Mouse (Mus musculus) layer of hippocampus, postnatal 25 days (tissue): Measurements from ENCODE around the gene Pik3cb. TPM values are rescaled to one million over a fixed set of nuclear protein-coding genes. Genes with fewer than 3 reads are reported as not detected.

ENCODE experiments used
- DNase-seq, 2 experiments: peaks; one replicate each; pipeline ENCODE4 v3.0.0; 2022; ENCODE audit warnings: mixed read lengths in 2 of 2, low spot score in 1 of 2; ENCODE audit errors: extremely low spot score in 1 of 2
- total RNA-seq, 2 experiments: library from RNA; stranded (reverse); gene quantifications; 2 replicates each; pipeline ENCODE4 v1.2.3; 2021

Gene Pik3cb
- total RNA-seq, 2 experiments from 2014 or later, result 25.3 to 26.7 TPM

- no peak for DNase-seq
Measured at GRCm38 (mm10) chr9:99017679-99018078, 122.7 kb downstream of the Pik3cb start.

DNA sequence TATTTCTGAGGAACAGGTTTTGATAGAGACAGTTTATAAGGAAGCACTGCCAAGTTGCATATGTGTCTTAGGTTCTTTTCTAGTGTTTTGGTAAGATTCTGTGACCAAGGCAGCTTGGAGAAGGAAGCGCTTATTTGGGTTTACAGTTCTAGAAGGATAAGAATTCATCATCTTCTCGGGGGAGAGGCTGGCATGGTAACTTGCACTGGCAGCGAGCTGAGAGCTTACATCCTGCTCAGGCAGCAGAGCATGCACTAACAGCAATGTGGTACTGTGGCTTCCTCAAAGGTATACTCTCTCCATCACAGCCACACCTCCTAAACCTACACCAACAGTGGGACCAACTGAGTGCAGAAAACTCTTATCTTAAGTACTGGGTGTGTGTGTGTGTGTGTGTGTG is 123.7 kb downstream of the Pik3cb start:
- no peak for DNase-seq

GRCm38 (mm10) chr9:99016301-99016700 is 124.1 kb downstream of the Pik3cb start:
- no peak for DNase-seq

GRCm38 (mm10) chr9:99009898-99010199 is 130.6 kb downstream of the Pik3cb start:
- no peak for DNase-seq

DNA sequence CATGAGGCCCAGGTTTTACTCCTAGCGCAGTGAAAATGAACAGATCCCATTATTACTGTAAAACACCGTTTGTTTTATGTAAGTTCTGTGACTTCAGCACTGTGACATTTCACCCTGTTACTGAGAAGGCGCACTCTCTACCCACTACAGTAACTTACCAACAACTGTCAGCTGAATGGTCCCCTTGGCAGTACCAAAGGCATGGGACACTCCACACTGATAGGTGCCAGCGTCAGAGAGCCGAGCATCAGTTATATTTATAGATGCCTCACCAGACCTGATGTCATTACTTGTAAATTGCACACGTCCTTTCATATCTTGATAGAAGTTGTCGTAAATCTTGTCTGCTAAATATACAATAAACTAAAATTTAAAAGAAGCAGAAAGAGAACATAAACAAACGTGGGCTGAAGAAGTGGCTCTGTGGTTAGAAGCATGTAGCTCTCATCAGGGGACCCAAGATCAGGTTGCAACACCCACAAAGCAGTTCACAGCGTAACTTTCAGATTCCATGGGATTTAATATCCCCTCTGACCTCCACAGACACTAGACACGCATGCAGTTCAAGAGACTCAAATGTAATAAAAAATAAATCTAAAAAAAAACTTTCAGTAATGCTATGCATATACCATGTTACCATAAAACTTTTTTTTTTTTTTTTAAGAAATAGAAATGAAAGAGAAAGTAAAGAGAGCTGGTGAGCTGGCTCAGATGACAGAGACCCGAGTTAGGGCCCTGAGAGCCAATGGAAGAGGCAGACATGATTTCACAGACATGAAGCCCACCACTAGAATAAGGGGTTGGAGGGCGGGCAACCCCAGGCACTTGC is 131.1 kb downstream of the Pik3cb start:
- no peak for DNase-seq

- DNase-seq, result no peak
Measured at GRCm38 (mm10) chr9:99001326-99001725, 139.1 kb downstream of the Pik3cb start.

DNA sequence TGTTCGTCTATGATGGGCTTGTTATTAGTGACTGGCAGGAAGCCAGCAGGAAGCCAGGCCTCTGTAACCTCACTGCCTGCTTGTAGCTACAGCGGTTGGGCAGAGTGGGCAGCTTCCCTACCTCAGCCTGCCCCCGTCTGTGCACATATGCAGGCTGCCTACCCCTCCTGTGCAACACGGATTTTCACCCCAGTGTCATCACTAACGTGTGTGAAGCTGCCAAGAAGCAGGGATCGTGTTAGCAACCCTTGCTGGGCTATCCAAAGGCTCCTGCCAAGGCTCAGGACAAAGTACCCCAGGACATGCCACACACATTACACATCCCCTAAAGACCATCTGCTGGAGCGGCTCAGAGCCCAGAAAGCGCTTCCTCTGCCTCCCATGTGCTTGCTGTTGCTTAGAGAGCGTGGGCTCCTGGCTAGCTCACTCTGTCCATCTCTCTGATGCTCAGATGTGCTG is 140.5 kb downstream of the Pik3cb start:
- peak in 1 of 2 experiments; percentile 26 for DNase-seq

DNA sequence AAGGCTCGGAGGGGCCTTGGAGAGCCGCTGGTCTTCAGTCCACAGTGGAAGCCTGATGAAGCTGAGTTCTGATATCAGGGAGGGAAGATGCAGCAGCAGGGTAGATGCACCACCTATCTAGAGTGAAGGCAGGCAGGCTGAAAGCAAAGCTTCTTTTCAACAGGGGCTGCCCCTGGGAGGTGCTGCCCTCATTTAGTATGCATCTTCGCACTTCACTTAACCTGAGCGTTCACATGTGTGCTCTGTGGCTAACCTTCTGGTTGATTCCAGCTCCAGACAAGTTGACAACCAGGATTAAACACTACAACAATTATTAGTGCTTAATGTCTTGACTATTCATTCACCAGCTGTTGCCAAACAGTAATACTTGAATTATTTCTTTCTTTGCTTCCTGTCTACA is 146.3 kb downstream of the Pik3cb start:
- no peak for DNase-seq

DNA sequence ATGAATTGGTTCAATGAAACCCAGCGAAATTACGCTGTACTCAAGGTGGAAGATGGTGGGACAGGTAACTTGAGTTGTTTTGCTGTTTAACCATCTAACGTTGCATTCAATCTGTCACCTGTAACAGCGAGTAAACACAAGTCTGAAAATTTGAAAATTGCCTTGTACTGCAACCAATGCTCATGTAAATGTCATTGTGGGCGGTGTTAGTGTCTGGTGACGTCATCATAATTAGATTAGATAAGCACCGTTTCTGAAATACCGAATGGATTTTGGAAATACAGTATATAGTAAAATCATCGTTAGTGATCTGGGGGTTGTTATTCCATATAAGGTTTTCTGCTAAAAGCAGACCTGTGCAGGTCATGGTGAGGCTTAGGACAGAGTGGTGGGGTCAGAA is 153.3 kb downstream of the Pik3cb start:
- DNase-seq, result no peak

Other genes starting within 250 kb of the Pik3cb start
- gene 7420426K07Rik, start 237.5 kb downstream of the Pik3cb start, total RNA-seq, result not detected
- under 1 TPM; 0.81 to 0.82 TPM for gene Foxl2, start 185.3 kb downstream of the Pik3cb start, total RNA-seq
- 10 to 100 TPM; 55.0 to 60.5 TPM for gene Faim, start 154.2 kb downstream of the Pik3cb start, total RNA-seq
- gene Gm1123, start 104.9 kb downstream of the Pik3cb start, total RNA-seq, result under 1 TPM in 1 of 2 experiments, not detected in 1; 0.40 TPM
- not detected for gene Faiml, start 96.6 kb upstream of the Pik3cb start, total RNA-seq
- 10 to 100 TPM; 15.8 to 29.3 TPM for gene Cep70, start 102.7 kb upstream of the Pik3cb start, total RNA-seq
- gene Esyt3, start 217.9 kb upstream of the Pik3cb start, total RNA-seq, result 1 to 10 TPM; 1.8 to 2.2 TPM